Mouse (Mus musculus) adrenal gland, postnatal 14 days (tissue): ENCODE data around the gene Tubg2. TPM values are rescaled to one million over a fixed set of nuclear protein-coding genes. Genes with fewer than 3 reads are reported as not detected.

ENCODE experiments used
- DNase-seq: peaks from one replicate; pipeline ENCODE4 v3.0.0; 2021; ENCODE audit warnings: mixed read lengths
- total RNA-seq: library from RNA; stranded (reverse); gene quantifications from 2 replicates; pipeline ENCODE4 v1.2.3, GENCODE M21; 2021

Tubg2 gene
- total RNA-seq, 1 experiment from 2014 or later = 7.9 TPM

DNA sequence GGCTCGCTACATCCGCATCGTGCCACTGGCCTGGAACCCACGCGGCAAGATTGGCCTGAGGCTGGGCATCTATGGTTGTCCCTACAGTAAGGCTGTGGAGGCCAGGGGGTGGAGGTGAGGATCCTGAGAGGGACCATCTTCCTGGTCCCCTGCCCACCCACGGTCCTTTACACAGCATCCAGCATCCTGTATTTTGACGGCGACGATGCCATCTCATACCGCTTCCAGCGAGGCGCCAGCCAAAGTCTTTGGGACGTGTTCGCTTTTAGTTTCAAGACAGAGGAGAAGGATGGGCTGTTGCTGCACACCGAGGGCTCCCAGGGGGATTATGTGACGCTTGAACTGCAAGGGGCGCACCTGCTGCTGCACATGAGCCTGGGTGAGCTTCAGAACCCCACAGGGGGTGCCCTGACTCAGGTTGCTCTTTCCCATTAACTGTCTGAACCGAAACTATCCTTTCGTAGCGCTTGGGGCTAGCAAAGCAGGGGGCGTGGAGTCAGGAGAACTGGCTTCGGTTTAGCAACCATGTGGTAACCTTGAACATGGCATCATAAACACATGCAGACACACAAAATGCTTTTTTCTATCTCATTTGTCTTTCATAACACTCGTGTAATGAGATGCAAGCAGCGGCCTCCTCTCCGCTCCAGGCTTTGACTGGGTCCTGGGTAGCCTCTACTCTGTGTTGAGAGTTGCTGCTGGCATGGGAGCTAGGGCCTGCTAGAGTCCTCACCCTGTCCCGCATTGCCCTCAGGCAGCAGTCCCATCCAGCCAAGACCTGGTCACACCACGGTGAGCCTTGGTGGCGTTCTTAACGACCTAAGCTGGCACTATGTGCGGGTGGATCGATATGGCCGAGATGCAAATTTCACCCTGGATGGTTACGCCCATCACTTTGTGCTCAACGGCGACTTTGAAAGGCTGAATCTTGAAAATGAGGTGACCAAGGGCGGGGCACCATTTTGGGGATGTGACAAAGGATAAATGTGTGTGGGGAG, 22.7 kb downstream of the Tubg2 start:
- no peak for DNase-seq

DNA sequence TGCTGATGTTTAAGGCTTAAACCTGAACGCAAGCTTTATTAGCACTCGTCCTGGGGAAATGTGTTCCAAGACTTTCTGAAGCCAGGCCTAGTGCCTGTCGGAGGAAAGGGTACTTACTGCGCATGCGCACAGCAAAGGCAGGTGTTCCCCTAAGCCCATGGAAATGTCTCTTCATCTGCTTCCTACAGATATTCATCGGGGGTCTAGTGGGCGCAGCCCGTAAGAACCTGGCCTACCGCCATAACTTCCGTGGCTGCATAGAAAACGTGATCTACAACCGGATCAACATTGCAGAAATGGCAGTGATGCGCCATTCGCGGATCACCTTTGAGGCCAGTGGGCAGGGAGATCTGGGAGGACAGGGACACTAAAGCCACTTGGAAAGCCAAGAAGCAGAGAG, 23.6 kb downstream of the Tubg2 start:
- no peak for DNase-seq

DNA sequence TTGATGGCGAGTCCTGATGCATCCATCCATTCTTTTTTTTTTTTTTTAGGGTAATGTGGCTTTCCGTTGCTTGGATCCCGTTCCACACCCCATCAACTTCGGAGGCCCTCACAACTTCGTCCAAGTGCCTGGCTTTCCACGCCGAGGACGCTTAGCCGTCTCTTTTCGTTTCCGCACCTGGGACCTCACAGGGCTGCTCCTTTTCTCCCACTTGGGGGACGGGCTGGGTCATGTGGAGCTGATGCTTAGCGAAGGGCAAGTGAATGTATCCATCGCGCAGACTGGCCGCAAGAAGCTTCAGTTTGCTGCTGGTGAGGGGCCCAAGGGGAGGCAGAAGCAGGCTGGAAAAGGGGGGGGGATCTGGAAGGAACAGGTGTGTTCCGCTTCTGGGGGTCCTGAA, 24.6 kb downstream of the Tubg2 start:
- DNase-seq = no peak

DNA sequence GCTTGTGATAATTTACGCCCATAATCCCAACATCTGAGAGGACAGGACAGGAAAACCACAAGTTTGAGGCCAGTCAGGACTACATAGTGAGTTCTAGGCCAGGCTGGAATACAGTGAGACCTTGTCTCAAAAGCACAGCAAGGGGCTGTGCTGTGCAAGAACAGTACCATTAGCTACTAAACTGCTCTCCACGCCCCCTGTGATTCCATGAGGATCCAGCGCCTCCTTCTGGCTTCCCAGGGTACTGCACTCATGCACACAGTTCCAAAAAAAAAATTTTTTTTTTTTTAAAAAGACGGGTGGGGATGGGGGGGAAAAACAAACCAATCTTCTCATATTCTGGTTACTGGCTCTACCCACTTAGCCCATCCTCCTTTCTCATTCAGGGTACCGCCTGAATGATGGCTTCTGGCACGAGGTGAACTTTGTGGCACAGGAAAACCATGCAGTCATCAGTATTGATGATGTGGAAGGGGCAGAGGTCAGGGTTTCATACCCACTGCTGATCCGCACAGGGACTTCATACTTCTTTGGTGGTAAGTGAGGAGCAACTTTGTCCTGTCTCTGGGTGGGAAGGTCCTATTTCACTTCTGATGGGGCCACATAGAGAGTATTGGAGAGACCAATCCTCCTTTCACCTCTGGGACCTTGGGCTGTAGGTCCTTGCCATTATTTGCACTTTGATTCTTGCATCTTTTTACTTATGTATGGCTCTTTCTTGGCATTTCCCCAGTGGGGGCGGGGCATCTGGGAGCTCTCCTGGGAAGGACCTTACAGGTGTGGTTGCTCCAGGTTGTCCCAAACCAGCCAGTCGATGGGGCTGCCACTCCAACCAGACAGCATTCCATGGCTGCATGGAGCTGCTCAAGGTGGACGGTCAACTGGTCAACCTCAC, 25.4 kb downstream of the Tubg2 start:
- peak; percentile 88 for DNase-seq

DNA sequence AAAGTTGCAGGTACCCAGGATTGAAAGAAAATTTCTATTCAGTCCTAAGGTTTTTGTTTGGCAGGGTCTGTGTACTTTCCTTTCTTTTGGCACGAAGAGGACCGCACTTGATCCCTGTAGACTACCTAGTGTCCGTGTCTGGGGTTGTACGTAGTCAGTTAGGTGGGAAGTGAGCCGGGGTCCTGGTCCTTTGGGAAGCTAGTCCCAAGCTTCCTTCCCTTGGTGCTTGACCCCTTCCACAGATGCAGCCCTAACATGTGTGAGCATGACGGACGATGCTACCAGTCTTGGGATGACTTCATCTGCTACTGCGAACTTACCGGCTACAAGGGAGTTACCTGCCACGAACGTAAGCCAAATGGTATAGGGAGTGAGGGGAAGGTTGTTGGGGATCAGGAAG, 26.3 kb downstream of the Tubg2 start:
- DNase-seq = no peak

DNA sequence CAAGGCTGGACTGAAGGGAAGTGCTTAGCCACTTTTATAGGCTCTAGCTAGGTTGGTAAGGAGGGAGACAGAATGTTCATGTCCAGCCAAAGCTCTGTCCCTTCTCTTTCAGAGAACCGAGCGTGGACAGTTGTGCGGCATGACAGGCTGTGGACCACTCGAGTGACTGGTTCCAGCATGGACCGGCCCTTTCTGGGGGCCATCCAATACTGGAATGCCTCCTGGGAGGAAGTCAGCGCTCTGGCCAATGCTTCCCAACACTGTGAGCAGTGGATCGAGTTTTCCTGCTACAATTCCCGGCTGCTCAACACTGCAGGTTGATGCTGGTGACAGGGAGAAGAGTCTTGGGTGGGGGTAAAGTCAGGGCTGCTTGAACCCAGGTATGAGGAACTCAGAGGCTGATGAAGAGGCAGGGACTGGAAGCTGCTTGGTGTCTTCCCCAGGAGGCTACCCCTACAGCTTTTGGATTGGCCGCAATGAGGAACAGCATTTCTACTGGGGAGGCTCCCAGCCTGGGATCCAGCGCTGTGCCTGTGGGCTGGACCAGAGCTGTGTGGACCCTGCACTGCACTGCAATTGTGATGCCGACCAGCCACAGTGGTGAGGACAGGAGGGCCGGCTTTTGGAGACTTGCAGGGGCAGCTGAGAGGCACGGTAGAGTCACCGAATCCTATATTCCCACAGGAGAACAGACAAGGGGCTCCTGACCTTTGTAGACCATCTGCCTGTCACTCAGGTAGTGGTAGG, 27.2 kb downstream of the Tubg2 start:
- no peak for DNase-seq

DNA sequence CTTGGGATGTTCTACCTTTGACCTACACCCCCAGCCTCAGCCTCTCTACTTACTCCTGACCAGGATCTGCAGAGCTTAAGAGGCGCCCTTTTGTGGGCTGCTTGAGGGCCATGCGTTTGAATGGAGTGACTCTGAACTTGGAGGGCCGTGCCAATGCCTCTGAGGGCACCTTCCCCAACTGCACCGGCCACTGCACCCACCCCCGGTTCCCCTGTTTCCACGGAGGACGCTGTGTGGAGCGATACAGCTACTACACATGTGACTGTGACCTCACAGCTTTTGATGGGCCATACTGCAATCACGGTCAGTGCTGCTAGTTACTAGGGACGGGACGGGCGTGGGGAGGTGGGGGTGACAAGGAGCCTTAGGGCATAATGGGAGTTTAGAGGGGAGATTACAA, 29.3 kb downstream of the Tubg2 start:
- no peak for DNase-seq

DNA sequence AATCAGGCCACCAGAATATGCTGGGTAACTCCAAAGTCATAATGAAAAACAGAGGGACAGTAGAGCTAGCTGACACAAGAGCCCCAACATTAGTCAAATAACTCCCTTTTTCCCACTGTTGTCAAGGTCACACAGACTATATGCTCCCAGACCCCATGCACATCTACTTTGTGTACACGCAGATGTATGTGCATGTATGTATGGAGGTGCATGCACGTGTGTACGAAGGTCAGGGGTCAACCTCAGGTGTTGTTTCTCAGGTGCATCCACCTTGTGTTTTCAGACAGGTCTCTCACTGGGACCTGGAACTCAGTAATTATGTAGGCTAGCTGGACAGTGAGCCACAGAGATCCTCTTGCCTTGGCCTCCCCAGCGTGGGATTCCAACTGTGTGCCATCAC, 29.7 kb downstream of the Tubg2 start:
- no peak for DNase-seq

DNA sequence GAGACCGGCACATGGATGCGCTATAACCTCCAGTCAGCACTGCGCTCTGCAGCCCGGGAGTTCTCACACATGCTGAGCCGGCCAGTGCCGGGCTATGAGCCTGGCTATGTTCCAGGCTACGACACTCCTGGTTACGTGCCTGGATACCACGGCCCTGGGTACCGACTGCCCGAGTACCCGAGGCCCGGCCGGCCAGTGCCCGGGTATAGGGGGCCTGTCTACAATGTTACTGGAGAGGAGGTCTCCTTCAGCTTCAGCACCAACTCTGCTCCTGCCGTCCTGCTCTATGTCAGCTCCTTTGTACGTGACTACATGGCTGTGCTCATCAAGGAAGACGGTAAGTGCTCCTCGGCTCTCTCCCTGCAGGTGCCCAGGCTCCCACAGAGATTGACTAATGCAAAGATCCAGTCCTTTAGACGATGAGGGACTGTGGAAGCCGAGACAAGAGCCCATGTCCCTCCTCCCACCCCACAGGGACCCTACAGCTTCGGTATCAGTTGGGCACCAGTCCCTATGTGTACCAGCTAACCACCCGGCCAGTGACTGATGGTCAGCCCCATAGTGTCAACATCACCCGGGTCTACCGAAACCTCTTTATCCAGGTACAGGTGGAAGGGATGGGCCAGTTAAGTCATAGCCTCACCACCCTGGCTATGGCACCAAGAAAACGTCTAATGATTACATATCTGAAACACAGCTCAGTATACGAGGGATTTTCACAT, 31.0 kb downstream of the Tubg2 start:
- DNase-seq = peak; percentile 4

DNA sequence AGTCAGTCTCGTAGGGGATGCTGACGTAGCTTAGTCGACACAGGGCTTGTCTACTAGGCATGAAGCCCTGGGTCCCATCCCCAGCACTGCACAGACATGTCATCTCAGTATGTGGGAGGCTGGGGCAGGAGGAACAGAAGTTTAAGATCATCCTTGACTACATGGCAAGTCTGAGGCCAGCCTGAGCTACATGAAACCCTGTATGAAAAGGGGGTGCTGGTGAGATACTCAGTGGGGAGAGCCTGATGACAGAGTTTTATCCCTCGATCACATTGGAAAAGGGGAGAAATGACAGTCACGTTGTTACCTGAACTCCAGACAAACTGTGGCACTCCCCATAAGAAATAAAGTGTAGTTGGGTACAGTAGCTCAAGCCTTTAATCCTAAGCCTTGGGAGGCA, 31.8 kb downstream of the Tubg2 start:
- DNase-seq = no peak

DNA sequence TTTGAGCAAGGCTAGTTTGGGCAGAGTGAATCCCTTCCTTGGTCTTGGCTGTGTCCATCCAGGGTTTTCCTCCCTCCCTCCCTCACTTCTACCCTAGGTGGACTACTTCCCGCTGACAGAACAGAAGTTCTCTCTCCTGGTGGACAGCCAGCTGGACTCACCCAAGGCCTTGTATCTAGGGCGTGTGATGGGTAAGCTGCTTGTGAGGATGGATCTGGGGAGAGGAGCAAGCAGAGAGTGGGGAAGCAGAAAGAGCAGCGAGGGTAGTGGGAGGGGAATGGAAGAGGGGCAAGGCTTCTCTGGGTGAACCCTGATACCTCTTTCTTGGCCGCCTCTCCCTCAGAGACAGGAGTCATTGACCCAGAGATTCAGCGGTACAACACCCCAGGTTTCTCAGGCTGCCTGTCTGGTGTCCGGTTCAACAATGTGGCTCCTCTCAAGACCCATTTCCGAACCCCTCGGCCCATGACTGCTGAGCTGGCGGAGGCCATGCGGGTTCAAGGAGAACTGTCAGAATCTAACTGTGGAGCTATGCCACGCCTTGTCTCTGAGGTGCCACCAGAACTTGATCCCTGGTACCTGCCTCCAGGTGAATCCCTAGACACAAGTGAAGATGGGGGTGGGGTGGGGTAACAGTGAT, 32.6 kb downstream of the Tubg2 start:
- DNase-seq = peak; percentile 65

DNA sequence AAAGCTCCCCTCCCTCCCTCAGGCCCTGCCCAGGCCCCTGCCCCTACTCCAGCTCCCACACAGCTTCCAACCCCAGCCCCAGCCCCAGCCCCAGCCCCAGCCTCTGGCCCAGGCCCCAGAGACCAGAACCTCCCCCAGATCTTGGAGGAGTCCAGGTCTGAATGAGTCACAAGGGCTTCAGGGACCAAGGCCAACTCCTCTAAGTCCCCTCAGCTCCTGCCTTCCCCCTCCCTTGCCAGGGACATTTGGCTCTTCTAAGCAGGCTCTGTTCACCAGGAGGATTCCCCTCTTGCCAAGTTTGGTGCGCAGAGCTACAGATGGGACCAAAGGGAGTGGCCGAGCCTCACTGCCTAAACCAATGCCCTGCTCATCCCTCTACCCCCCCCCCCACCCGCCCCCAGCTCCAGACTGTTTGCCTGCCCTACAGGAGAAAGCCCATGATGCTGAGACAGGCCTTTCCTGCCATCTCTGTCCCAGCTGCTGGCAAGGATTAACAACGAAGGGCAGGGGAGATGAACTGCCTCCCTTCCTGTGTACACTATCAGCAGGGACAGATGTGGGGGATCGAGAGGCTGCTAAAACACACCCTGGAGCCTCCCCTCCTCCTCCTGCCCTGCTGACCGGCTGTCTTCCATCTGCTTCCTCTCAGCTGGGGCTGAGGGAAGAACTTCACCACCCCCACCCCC, 33.9 kb downstream of the Tubg2 start:
- peak; percentile 85 for DNase-seq

DNA sequence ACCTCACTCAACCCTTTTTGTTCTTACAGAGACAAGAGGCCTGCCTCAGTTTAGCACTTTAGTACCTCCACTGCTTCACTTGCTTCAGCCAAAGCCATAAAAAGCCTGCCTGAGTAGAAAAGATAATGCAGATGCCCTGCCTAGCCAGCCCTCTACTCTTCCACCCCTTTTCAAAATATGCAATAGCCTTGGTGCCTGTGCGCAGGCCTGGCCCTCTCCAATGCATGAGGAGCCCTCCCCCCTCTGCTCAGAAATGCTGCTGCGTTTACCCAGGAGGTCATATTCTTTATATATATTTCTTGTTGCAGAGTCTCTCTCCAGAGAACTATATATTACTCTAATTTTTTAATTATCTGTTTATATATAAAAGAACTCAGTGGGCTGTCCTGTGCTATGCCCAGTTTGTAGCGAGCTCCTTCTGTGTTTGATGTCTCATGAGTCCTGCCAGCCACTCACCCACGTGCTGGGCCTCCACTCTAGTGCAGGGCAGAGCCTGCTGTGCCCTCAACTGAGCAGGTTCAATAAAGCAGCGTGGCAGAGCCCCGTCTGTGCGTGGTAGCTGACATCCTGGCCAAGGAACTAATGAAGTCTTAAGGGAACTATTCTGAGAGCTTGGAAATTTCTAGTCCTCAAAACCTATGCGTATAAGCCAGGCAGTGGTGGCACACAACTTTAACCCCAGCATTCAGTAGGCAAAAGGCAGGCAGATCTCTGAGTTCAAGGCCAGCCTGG, 34.6 kb downstream of the Tubg2 start:
- no peak for DNase-seq

DNA sequence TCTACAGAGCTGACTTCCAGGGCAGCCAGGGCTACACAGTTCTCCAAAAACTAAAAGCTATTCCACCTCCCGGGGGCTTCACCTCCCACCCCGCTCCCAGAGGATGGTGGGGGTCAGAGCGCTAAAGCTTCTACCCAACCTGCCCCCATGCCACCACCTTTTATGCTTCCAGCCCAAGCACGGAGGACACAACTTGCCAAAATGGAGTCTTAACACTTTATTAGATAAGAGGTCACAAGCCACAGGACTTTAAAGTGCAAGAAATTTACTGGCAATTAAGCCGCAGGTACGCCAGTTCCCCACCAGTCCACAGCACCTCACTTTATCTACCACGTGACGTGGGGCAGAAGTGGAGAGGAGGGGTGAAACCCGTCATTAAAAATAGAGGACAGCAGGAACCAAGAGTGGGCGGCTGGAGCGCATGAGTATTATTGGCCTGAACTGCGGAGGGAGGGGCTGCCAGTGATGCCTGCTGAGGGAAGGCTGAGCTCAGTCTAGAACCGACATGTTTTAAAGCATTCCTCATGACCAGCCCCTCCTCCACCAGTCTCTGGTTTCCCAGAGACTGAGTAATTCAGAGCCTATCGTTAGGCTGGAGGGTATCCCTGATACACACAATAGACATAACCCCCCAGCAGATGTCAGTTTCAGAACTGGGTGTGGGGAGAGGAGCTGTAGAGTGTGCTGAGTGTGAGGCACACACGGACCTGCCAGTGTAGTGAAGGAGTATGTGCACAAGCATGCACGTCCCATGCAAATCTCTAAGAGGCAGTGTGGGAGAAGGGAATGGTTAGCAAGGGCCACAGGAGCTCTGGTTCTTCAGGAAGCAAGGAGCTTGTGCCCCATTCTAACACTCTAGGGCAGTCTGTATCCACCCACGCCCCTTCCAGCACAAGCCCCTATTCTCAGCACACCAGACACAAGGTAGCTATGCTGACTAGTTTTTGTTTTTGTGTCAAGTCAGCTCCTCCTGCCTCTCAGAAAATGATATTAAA, 35.5 kb downstream of the Tubg2 start:
- no peak for DNase-seq

DNA sequence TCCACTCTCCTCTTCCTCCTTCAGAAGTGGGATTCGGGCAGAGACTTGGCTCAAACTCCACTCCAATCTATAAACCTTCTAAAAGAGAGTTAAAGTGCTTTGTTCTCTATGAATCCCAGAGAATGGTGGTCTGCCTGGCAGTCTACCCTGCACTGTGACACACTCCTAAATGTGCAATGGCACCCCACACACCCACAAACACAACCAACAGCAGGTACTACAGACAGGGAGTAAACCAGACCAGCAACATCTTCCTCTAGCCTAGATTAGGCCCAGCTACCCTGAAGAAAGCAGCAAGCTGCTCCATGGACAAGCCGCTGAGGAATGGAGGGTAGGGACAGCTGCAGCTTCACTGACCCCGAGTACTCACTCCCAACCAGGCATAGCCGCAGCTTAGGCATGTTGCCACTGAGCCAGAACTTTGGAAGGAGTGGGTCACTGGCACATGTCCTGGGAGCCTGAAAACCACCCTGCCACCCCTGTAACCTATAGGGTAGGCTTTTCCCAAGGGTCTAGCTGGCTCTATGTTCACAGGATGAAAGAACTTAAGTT, 36.3 kb downstream of the Tubg2 start:
- no peak for DNase-seq

DNA sequence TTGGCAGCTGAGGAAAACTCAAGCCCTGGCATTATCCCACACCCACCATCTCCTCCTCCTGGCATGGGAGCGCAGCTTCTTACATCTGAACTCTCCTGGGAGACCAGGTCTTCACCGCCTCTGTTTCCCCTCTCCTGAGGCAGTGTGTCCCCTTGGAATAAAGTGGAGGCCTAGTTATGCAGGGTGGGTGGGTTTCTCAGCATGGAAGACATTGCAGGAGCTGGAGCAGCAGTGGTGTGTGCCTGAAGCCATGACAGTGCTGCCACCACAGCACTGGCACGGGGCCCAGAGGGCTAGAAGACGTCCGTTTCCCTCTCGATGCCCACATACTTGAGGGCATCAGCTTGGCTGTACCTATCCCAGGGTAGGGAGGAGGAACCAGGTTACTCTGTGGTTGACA, 36.9 kb downstream of the Tubg2 start:
- no peak for DNase-seq

DNA sequence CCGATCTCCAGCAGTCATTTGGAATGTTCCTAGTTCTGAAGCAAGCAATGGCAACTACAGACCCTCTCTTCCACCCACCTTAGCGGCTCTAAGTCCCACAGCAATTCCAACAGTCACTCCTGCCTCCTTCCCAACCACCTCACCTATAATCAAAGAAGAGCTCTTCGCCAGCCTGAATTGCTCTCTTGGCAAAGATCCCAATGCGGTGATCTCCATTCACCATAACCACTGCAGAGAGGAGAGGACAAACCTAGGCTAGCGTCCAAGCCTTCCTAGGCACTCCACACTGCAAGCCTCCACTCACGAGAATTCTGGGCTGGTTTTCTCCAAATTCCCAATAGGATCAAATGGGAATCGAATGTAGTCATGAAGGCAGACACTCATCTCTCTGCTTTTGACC, 37.4 kb downstream of the Tubg2 start:
- no peak for DNase-seq

DNA sequence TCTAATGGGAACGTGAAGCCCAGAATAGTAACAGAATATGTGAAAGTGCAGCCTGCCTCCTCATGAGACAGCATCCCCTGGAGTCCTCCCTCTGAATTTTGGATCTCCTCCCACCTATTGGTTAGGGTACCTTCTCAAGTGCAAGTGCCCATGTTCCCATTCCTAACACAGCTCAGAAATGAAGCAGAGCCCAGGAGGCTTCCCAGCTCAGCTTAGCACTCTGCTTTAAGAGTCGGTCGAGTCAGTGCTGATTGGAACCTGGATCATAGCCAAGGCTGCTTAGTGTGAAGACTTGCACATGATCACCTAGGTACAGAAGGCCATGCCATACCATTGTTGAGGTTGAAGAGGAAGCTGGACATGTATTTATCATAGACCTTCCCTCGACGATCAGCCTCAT, 38.4 kb downstream of the Tubg2 start:
- no peak for DNase-seq
